Mouse (Mus musculus) heart, embryonic 11.5 days (tissue): ENCODE data around the gene Vasp. TPM values are rescaled to one million over a fixed set of nuclear protein-coding genes. Genes with fewer than 3 reads are reported as not detected.

Experiments used
- ATAC-seq: fragments of 200-750 bp; cut with Nextera tagmentation; replicated peaks from 2 replicates; pipeline ENCODE4 v1.8.0; 2017; ENCODE audit warnings: moderate library complexity; ENCODE audit not compliant: insufficient number of reproducible peaks, low FRiP score, low TSS enrichment
- H3K27ac ChIP-seq: fragments of 300-500 bp; sonication (generic); 2 replicates; pipeline ENCODE4 v1.5.1; 2014; ENCODE audit warnings: mild to moderate bottlenecking, low read depth, low read length
- H3K27me3 ChIP-seq: fragments of 300-500 bp; sonication (generic); 2 replicates; pipeline ENCODE4 v1.6.1; 2014; ENCODE audit warnings: mild to moderate bottlenecking, low read length, mixed read lengths; ENCODE audit not compliant: control insufficient read depth, insufficient read depth
- H3K36me3 ChIP-seq: fragments of 300-500 bp; sonication (generic); 2 replicates; pipeline ENCODE4 v1.6.1; 2014; ENCODE audit warnings: mild to moderate bottlenecking, low read length, moderate library complexity, mixed read lengths; ENCODE audit not compliant: control insufficient read depth, insufficient read depth
- H3K4me1 ChIP-seq: fragments of 300-500 bp; sonication (generic); 2 replicates; pipeline ENCODE4 v1.6.1; 2014; ENCODE audit warnings: low read length; ENCODE audit not compliant: control insufficient read depth, insufficient read depth
- H3K4me2 ChIP-seq: fragments of 300-500 bp; sonication (generic); 2 replicates; pipeline ENCODE4 v1.6.1; 2014; ENCODE audit warnings: mild to moderate bottlenecking, moderate library complexity
- H3K4me3 ChIP-seq: fragments of 300-500 bp; sonication (generic); 2 replicates; pipeline ENCODE4 v1.5.1; 2014; ENCODE audit warnings: low read depth, low read length
- H3K9ac ChIP-seq: fragments of 300-500 bp; sonication (generic); 2 replicates; pipeline ENCODE4 v1.6.1; 2014; ENCODE audit warnings: mild to moderate bottlenecking, low read depth, low read length, moderate library complexity
- H3K9me3 ChIP-seq: fragments of 300-500 bp; sonication (generic); replicated peaks from 2 replicates; pipeline ENCODE4 v1.6.1; 2016; ENCODE audit warnings: low read length; ENCODE audit not compliant: control insufficient read depth
- WGBS: fragments of 180-500 bp; shearing (Covaris S2); extraction: QIAGEN DNeasy Blood & Tissue Kit; methylation state at CpG from one replicate; pipeline ENCODE4 v1.1.7; 2014; ENCODE audit not compliant: insufficient replicate concordance; 5-methylcytosine and 5-hydroxymethylcytosine counted together
- polyA plus RNA-seq: library from polyadenylated mRNA; unstranded; fragments of >200 nt; fragmentation: Nextera tagmentation; extraction: Ambion mirVana; gene quantifications from 2 replicates; pipeline ENCODE4 v1.2.1, GENCODE M21; 2014

Vasp gene
- polyA plus RNA-seq, 1 experiment from 2014 or later = 61.9 TPM

DNA sequence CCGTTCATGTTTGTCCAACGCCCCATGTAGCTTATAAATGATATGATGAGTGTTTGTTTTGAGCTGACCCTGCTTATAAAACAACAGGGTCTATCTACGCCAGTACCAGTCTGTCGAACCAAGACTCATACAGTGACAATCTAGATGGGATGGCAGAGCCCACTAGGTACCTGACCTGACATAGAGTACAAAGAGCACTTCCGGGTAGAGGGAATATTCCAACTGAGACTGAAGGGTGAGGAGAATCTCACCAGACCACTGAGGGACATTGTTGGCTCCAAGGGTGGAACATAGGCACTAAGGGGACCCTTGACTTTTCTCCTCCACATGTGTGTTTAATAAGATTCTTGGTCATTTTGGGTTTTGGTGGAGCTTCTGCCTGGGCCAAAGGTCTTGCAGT, 42.2 kb downstream of the Vasp start:
- Histone ChIP-seq H3K27me3 (no peaks in the 10 kb centered on the region), H3K9ac (peak overlapping the region; percentile 91), H3K36me3 (peaks cover 9% of the 10 kb centered on the region; the same call in 1 of the 2 replicates), H3K27ac (no peak overlapping the region), H3K4me3 (peak overlapping the region; percentile 62), H3K4me2 (peak overlapping the region; percentile 79), H3K9me3 (no peaks in the 10 kb centered on the region), H3K4me1 (peaks cover 14% of the 10 kb centered on the region)
- ATAC-seq = no peak
- WGBS = 39% methylated on average over 5 of the region's 5 CpGs

GRCm38 (mm10) chr7:19228793-19229148, 42.8 kb downstream of the Vasp start:
- Histone ChIP-seq H3K36me3 (peaks cover 9% of the 10 kb centered on the region; the same call in 1 of the 2 replicates), H3K9me3 (no peaks in the 10 kb centered on the region), H3K4me1 (peaks cover 14% of the 10 kb centered on the region), H3K27ac (peak overlapping the region; percentile 100), H3K4me3 (peak overlapping the region; percentile 62), H3K9ac (peak overlapping the region; percentile 91), H3K27me3 (no peaks in the 10 kb centered on the region), H3K4me2 (peak overlapping the region; percentile 79)
- no peak for ATAC-seq
- WGBS = 0% methylated on average over 14 of the region's 14 CpGs

GRCm38 (mm10) chr7:19227883-19228792, 43.5 kb downstream of the Vasp start, which contains the start of gene Opa3:
Gene Opa3 (plus strand): TSS chr7:19228334.
- Histone ChIP-seq H3K9me3 (no peaks in the 10 kb centered on the region), H3K4me2 (peak within 1 kb of the TSS; percentile 79), H3K27me3 (no peaks in the 10 kb centered on the region), H3K27ac (peak within 1 kb of the TSS; percentile 100), H3K36me3 (peaks cover 9% of the 10 kb centered on the region; the same call in 1 of the 2 replicates), H3K9ac (peak within 1 kb of the TSS; percentile 91), H3K4me1 (peaks cover 14% of the 10 kb centered on the region), H3K4me3 (peak within 1 kb of the TSS; percentile 62)
- peak; percentile 93 for ATAC-seq
- WGBS = under 1% methylated on average over 89 of the region's 91 CpGs

GRCm38 (mm10) chr7:19226817-19227797, 44.5 kb downstream of the Vasp start:
- 18% methylated on average over 20 of the region's 20 CpGs for WGBS
- Histone ChIP-seq H3K4me1 (peaks cover 14% of the 10 kb centered on the region), H3K9me3 (no peaks in the 10 kb centered on the region), H3K27ac (peak overlapping the region; percentile 96), H3K9ac (peak overlapping the region; percentile 82), H3K4me3 (peak overlapping the region; percentile 62), H3K36me3 (peaks cover 9% of the 10 kb centered on the region; the same call in 1 of the 2 replicates), H3K27me3 (no peaks in the 10 kb centered on the region), H3K4me2 (peak overlapping the region; percentile 79)
- ATAC-seq = no peak

DNA sequence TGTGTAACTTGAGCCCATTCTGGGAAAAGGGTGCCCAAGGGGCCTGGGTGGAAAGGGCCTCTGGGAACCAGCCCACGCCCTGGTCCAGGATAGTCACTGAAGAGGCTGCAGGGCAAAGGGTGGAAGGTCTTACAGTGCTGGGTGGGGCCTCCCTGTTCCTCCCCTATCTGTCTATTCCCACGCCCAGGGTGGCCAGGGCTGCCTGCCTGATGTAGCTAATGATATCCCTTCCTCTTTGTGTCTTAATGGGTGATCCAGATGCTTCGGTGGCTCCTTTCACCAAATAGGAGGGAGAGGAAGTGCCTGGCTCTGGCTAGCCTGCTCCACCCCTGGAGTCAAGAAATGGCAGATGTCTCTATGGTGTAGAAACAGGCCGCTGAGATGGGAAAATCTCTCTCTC, 46.7 kb downstream of the Vasp start:
- WGBS = 74% methylated on average over 4 of the region's 4 CpGs
- Histone ChIP-seq H3K4me2 (peak overlapping the region; percentile 19), H3K4me1 (peaks cover 14% of the 10 kb centered on the region), H3K36me3 (peaks cover 3% of the 10 kb centered on the region; the same call in 1 of the 2 replicates), H3K9ac (no peak overlapping the region; the same call in 1 of the 2 replicates), H3K27me3 (no peaks in the 10 kb centered on the region), H3K9me3 (no peaks in the 10 kb centered on the region), H3K27ac (no peak overlapping the region; the same call in 1 of the 2 replicates), H3K4me3 (no peak overlapping the region)
- ATAC-seq = no peak

- Histone ChIP-seq H3K4me3 (no peak overlapping the region), H3K27me3 (peaks cover 2% of the 10 kb centered on the region; the same call in 1 of the 2 replicates), H3K36me3 (peaks cover 3% of the 10 kb centered on the region; the same call in 1 of the 2 replicates), H3K9me3 (no peaks in the 10 kb centered on the region), H3K9ac (no peak overlapping the region), H3K27ac (no peak overlapping the region), H3K4me1 (peaks cover 7% of the 10 kb centered on the region), H3K4me2 (no peak overlapping the region)
- no peak for ATAC-seq
- WGBS = 82% methylated on average over 14 of the region's 14 CpGs
Measured at GRCm38 (mm10) chr7:19222875-19223274, 48.7 kb downstream of the Vasp start.

DNA sequence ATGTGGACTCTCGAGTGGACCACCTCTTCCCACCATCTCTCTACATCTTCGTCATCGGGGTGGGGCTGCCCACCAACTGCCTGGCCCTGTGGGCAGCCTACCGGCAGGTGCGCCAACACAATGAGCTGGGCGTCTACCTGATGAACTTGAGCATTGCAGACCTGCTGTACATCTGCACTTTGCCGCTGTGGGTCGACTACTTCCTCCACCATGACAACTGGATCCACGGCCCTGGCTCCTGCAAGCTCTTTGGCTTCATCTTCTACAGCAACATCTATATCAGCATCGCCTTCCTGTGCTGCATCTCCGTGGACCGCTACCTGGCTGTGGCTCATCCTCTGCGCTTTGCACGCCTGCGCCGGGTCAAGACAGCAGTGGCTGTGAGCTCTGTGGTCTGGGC, 49.4 kb downstream of the Vasp start:
- WGBS = 86% methylated on average over 16 of the region's 16 CpGs
- Histone ChIP-seq H3K9me3 (no peaks in the 10 kb centered on the region), H3K27me3 (peaks cover 2% of the 10 kb centered on the region; the same call in 1 of the 2 replicates), H3K4me1 (peaks cover 6% of the 10 kb centered on the region), H3K27ac (no peak overlapping the region), H3K9ac (no peak overlapping the region), H3K4me2 (no peak overlapping the region), H3K36me3 (peaks cover 3% of the 10 kb centered on the region; the same call in 1 of the 2 replicates), H3K4me3 (no peak overlapping the region)
- no peak for ATAC-seq

GRCm38 (mm10) chr7:19220061-19220460, 51.6 kb downstream of the Vasp start:
- no peaks in the 10 kb centered on the region for H3K9me3 ChIP-seq
- no peaks in the 10 kb centered on the region for H3K36me3 ChIP-seq
- H3K4me1 ChIP-seq = no peaks in the 10 kb centered on the region
- peaks cover 2% of the 10 kb centered on the region; the same call in 1 of the 2 replicates for H3K27me3 ChIP-seq
- no peak overlapping the region for H3K4me2 ChIP-seq
- ATAC-seq = no peak
- WGBS = 64% methylated on average over 3 of the region's 3 CpGs
- no peak overlapping the region for H3K9ac ChIP-seq
- H3K27ac ChIP-seq = no peak overlapping the region
- H3K4me3 ChIP-seq = no peak overlapping the region
